Mouse (Mus musculus): ENCODE data around the gene Tmtc4.

The Tmtc4 gene

DNA sequence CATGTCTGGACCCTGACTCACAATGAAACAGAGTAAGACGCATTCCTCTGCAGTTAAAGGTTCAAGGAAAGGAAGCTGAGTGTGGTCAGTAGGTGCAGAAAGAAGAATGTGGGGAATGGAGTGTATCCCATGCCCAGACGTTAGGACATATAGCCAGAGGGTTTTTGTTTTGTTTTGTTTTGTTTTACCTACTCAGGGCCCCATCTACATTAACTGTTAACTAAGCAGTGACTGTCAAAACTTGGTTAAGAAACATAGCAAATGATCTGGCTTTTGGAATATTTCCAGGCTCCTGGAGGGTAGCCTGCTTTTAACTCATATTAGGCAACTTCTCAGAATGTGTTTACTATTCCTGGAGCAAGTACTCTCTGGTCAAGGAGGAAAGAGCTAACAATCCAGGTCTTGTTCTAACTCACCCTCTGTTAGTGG lies 79.9 kb downstream of the Tmtc4 start:
- in situ Hi-C loops (cut with MboI, MseI): no loop called here

DNA sequence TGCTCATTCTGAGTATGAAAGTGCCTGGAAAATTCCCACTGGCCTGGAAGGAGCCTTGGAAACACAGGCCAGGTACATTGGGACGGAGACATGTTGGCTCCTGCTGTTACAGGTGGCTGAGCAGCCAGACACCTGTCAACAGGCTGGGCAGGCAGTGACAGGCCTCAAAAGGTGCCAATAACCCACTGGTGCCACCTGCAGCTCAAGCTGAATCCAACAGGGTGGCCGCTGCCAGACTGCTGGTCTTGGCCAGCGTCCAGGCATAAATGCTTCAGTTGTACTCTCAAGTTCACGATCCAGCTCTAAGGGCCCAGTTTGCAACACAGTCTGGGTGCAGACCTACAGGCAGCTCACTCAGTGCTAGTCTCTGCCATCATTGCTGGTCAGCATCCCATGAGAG lies 81.0 kb downstream of the Tmtc4 start:
- in situ Hi-C loops (cut with MboI, MseI): no loop called here

DNA sequence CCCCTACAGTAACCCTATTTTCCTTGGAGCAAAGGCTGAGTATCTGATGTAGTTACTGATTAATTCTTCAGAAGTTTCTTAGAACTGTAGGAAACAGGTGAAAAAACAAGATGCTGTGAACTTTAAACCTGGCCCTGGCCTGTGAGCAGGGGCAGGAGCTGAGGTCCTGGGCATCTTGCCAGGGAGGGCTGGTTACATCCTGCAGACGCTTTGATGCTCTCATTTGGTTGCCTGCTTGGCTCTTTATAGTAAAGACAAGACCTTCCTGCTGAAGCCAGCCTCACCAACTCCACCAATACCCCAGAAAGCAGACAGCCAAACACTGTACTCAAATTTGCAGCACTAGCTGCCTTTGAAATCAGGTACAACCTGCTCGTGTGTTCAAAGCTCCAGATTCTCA lies 81.7 kb downstream of the Tmtc4 start:
- in situ Hi-C loops (cut with MboI, MseI): no loop called here

DNA sequence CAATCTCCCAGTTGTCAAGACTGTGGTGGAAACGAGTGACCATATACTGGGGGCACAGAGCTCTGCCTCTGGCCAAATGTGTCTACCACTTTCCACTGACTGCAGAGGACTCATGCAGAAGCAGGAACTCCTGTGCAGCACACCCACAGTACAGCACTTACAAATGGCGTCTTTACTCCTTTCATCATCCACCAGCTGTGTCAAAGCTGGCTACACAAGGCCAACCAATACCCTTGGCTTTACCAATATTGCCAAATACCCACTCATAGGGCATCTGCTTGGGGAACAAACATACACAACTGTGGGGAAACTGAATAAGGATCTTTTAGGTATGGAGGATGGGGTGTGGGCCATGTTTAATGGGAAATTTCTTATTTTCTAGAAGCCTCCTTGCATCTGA lies 82.1 kb downstream of the Tmtc4 start:
- in situ Hi-C loops (cut with MboI, MseI): no loop called here

DNA sequence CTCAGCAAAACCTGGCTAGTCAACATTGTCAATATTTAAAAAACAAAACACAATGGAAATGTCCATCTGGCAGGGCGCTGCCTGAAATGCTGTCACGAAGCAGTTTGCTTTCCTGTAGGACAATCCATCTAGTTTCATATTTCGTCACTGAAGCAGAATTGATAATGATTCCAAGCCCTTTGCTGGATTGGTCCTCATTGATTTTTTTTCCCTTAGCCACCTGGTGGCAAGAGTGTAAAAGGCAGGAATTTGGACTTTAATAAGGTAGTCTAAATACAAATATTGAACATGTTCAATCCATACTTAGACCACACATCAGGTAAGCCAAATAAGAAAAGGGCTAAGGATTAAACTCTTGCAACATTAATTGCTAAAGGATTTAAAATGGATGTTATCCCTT lies 82.7 kb downstream of the Tmtc4 start:
- in situ Hi-C loops (cut with MboI, MseI): no loop called here

DNA sequence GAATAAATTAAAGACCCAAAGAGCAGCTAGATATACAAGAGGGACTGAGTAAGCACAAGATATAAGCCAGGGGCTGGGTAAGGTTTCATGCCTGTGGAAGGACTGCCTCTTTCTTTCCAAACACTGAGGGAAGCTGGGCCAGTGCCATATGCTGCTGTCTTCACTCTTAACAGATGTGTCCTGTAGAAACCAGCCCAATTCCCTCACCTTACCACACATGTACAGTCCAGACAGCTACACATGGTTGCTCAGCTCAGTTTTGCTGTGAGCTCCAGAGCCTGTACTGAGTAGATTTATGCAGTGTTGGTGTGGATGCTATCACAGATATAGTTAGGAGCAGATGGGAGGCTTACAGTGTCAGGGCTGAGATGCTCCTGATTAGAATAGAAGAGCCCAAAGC lies 83.2 kb downstream of the Tmtc4 start:
- in situ Hi-C loops (cut with MboI, MseI): no loop called here

DNA sequence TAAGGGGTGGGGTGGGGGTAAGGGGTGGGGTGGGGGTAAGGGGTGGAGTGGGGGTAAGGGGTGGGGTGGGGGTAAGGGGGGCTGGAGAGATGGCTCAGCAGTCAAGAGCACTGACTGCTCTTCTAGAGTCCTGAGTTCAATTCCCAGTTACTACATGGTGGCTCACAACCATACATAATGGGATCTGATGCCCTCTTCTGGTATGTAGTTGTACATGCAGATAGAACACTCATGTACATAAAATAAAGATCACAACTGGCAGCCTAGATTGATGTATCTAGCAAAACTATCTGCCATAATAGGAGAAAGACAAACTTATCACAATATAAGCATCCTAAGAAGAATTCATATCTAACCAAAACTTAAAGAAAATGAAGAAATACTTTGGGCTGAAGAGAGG lies 85.3 kb downstream of the Tmtc4 start:
- in situ Hi-C loops (cut with MboI, MseI): loop anchor here (25.0 kb wide), 1 partner anchor 411 kb away; the partner anchor contains the start of genes Gm10837 and Zic2

DNA sequence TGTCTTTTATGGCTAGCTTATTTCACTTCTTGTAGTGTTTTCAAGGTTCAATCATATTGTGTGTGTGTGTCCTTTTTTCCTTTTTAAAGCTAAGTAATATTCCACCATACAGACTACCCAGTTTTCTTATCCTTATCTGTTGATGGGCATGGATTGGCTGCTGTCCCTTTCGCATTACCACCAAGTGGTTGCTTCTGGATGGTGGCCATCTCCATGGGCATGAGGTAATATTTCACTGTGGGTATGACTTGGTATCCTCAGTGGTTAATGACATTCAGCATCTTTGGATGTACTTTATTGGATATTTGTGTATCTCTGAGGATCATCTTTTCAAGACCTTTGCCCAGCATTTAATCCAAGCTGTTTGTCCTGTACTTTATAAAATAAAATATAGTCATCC lies 87.7 kb downstream of the Tmtc4 start:
- in situ Hi-C loops (cut with MboI, MseI): loop anchor here (25.0 kb wide), 1 partner anchor 409 kb away; the partner anchor contains the start of genes Gm10837 and Zic2

DNA sequence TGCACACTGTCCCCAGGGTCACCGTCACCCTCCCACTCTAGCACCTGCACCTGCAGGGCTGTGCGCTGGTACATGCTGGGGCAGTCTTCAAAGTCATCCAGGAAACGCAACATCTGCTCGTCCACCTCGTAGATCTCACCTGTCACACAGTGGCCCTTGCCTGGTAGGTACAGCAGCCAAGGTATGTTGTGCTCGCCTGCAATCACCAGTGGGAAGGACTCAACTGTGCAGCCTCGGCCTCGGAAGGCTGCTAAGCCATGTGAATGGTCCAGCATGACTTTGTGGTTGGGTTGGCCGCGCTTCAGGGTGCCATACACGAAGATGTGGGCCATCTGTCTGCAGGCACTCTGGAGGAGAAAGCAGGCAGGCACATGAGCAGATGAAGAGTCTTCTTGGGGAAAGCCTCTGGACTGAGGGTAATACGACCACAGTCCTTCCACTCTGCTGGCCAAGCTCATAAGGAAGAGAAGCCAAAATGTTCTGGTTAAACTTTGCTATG lies 92.3 kb downstream of the Tmtc4 start:
- in situ Hi-C loops (cut with MboI, MseI): loop anchor here (25.0 kb wide), 1 partner anchor 404 kb away; the partner anchor contains the start of genes Gm10837 and Zic2

DNA sequence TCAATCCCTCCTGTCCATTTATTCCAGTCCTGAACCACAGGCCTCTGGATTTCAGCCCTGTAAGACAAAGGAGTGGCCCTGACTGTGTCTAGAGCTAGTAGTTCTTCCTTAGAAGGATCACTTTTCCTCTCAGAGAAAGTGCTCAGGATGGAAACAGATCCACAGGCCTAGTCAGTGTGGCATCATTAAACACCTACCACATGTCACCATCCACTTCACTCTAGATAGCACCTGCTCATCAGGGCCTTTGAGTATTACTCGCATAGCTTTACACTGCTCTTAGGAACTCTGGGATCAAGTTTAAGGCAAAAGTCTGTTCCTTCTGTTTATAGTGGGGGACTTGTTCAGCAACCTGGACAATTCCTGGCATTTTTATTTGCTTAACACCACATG lies 95.4 kb downstream of the Tmtc4 start:
- in situ Hi-C loops (cut with MboI, MseI): loop anchor here (25.0 kb wide), 1 partner anchor 401 kb away; the partner anchor contains the start of genes Gm10837 and Zic2

DNA sequence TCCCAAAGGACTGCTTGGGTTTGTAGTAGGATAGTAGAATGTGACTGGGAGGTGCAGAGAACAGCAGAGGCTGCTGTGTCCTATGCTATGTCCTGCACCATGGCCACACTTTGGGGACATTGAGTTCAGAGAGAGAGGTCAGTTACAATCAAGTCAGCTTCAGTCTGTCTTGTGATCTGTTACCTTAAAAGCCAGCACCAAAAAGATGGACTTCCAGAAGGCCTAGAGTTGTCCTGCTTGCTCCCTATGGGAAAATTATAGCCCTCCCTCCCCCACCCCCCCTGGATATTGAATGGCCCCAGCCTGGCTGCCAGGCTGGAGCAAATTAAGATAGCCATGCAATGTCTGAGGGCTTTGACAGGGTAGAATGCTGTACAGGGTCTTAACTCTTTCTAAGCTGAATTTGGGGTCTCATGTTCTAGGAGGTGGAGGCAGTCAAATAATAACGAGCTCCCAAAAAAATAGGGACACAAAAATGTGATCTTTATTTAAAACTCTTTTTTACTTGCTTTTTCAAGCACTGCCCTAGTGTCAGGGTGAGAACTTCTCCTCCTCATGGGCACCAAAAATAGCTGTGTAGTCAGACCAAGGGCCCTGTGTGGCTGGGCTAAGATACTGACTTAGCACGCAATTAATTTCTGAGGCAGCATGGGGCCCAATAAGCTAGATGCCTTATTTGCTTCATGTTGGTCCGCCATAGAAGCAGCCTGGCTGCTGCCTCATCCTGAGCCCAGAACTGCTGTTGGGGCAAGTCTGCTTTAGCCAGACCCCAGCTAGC lies 95.9 kb downstream of the Tmtc4 start:
- in situ Hi-C loops (cut with MboI, MseI): loop anchor here (25.0 kb wide), 1 partner anchor 401 kb away; the partner anchor contains the start of genes Gm10837 and Zic2

DNA sequence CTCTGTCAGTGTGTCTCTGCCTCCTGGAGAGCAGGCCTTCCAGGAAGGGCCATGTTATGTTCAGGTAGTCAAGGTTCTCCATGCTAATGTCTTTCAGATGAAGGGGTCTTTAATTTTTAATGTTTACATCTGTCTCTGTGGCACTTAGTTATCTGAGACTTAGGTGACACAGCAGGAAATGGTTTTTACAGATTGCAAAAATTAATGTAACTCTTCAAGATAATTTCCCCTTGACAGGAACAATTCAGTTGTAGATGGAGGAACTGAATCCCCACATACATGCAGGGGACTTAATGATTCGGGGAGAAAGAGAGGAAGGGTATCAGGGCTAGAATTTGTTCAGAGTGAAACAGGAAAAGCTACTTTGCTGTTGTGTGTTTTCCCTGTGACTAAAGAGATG lies 96.6 kb downstream of the Tmtc4 start:
- in situ Hi-C loops (cut with MboI, MseI): loop anchor here (25.0 kb wide), 1 partner anchor 400 kb away; the partner anchor contains the start of genes Gm10837 and Zic2

DNA sequence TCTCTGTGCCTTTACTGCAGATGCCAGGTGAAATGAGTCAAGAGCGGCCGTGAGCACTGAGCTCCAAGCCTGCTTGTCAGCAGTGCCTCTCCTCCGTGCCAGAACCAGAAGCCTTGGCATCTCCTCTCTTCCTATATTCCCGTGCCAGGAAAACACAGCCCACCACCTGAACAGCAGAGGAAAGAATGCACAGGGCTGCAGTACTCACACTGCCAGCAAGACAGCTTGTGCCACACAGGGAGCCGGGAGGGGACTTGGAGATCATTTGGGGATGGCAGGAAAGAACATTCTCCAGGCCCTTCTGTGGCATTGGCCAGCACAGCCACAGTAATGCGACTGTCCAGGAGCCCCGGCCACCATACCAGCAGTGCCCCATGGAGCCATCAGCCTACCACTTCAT lies 97.9 kb downstream of the Tmtc4 start:
- in situ Hi-C loops (cut with MboI, MseI): loop anchor here (25.0 kb wide), 1 partner anchor 399 kb away; the partner anchor contains the start of genes Gm10837 and Zic2

DNA sequence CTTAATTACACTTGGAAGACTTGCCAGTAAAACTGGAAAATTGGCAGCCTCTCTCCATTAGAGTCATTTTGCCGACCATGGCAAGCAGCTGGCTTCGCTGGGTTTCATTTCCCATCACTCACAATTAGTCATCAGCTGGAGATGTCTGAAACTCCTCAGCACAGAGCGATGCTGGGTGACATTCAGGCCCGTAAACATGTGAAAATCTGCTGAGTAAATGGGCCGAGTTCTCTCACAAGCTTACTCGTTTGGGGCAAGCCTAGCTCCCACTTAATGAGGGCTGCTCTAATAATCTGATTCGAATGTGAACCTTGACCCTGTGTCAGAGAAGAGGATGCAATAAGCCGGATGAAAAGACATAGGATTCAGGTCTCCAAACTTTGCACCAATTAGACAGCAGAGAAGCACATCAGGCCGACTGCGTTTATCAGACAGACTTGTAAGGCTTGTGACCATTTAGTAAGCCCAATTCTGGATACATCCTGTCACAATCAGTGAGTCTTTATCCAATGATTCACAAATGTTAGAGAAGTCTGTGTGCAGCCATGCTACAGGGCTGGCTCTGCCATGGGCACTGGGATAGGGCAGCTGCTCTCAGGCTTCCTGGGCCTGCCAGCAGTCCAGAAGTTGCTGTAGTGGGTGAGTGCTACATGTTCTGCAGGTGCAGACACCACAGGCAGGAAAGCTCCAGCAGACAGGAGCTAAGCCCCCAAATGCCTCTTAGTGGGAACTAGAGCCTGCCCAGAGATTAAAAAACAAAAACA lies 99.8 kb downstream of the Tmtc4 start:
- in situ Hi-C loops (cut with MboI, MseI): loop anchor here (25.0 kb wide), 1 partner anchor 397 kb away; the partner anchor contains the start of genes Gm10837 and Zic2

DNA sequence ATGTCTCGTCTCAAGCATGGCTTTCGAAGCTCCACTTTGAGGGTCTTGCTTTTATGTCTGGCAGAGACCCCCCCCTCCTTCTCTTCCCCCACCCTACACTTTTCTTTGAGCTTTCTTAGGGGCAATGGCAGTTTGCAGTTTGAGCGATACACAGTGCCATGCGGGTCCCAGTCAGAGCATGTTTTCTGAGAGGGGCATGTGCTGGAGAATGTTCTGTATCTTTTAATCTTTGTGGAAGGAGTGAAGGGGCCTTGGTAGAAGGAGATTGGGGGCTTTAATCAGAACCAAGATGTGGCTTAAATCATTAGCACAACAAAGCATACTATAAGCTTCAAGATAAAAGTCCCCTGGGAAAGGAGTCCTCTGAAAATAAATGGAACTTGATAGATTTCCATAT lies 100.4 kb downstream of the Tmtc4 start:
- in situ Hi-C loops (cut with MboI, MseI): loop anchor here (25.0 kb wide), 1 partner anchor 396 kb away; the partner anchor contains the start of genes Gm10837 and Zic2

DNA sequence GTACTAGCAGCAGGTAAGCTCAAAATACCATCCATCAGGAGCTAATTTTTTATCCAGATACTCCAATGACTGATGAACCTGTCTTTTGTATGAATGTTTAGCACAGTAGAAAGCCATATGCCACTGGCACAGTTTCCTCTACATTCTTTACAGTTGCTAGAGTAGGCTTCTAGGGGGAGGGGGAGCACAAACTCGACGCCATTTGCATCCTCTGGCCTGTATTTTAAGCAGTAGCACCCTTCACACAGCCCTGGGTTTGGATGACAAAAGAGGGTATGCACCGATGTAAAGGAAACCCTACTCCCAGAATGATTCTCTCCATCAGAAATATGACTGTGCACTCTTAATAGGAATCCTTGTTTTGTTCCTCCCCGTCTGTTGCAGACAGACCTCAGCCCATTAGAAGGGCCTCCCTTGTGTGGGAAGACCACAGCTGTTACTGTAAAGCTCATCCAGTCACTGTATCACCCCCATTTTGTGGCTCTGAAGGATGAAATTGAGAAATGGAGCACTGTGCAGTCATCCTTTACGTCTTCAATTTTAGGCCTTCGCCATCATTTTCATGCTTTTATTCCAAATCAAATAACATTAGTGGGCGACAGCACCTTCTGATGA lies 100.9 kb downstream of the Tmtc4 start:
- in situ Hi-C loops (cut with MboI, MseI): loop anchor here (25.0 kb wide), 1 partner anchor 396 kb away; the partner anchor contains the start of genes Gm10837 and Zic2

DNA sequence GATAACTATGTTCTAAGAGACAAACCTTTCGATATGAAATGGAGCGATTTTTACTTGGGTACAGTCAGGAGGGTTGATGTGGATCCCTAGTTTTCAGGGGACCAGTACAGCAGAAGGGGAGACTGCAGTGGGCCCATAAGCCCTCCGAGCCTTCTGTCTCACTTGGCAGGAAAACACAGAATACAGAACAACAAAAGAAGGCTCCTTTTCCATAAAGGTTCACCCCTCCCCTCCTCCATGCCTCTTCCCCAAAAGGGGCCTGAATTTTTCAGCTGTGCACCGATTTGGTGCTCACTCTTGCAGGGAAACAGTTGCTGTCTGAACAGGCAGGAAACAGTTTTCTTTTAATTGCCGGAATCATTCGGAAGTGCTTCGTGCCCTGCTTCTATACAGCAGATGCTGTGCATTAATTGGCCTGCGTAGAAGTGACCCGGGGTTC lies 101.6 kb downstream of the Tmtc4 start:
- in situ Hi-C loops (cut with MboI, MseI): loop anchor here (25.0 kb wide), 1 partner anchor 395 kb away; the partner anchor contains the start of genes Gm10837 and Zic2

DNA sequence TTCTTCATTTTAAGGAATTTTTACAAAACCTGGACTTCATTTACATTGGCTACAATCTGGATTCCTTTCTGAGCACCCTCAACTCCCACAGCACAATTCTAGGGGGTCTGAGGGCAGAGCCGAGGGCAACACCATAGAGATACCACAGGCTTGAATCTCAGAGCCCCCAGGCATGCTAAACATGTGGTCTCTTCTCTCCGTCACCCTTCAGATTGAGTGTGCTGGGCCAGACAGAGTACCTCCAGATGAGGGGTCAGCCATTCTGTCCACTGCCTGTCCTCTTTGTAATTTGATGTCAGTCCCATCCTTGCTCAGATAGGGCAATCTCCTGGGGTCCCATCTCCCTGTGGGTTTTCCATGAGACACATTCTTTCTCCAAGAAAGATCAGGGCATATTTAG lies 102.1 kb downstream of the Tmtc4 start:
- in situ Hi-C loops (cut with MboI, MseI): loop anchor here (25.0 kb wide), 1 partner anchor 394 kb away; the partner anchor contains the start of genes Gm10837 and Zic2

DNA sequence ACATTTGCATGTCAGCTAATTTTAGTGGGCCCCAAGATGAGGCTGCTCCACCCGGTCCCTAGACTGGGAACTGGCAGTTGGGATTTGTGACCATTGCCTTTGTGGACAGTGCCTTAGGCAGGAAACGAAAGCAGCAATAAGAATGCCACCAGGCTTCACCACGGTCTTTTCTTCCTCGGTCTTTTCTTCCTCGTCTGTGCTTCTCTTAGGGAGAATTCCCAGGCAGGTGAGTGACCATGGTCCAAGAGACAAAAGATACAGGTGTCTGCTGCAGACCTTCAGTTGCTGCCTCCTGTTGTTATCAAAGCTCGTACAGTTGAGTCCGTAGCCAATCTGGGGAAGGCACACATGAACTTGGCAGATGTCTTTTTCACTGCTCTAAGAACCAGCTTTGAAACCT lies 103.5 kb downstream of the Tmtc4 start:
- in situ Hi-C loops (cut with MboI, MseI): loop anchor here (25.0 kb wide), 1 partner anchor 393 kb away; the partner anchor contains the start of genes Gm10837 and Zic2

DNA sequence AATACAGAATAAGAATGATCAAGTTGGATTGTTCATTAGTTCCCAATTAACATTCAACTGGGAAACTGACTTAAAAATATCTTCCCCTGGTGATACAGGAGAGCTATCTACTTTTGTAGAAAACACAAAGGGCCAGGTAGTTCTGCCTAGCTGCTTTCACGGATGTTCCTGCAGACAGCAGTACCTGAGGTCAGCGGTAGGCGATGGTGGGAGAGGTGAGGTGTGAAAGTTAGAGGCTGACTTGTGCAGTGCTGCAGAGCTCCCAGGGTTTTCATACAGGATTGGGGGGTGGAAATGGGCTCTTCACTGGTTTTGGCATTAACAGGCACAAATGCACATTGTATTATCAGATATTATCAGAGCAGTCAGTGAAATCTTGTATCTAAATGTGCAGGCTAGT lies 106.0 kb downstream of the Tmtc4 start:
- in situ Hi-C loops (cut with MboI, MseI): loop anchor here (25.0 kb wide), 1 partner anchor 390 kb away; the partner anchor contains the start of genes Gm10837 and Zic2

DNA sequence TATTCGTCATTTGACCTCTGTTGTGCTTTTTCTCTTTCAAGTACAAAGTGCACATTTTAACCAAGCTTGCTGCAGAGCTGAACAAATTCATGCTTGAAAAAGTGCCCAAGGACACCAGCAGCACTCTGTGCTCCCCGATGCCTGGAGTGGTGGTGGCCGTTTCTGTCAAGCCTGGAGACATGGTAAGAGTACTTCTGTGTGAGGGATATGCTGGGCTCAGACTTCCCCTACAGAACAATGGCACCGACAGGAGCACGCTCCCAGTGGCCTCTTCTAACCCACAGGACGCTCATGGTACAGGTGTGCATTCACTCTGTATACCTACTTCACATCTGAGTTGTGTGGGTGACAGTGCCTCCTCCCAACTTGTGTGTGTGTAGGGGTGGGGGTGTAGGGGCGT lies 107.1 kb downstream of the Tmtc4 start:
- in situ Hi-C loops (cut with MboI, MseI): loop anchor here (25.0 kb wide), 1 partner anchor 389 kb away; the partner anchor contains the start of genes Gm10837 and Zic2

Data from regulatory T cell (primary cell).